Mouse (Mus musculus): ENCODE data around the gene Spryd3. TPM values are rescaled to one million over a fixed set of nuclear protein-coding genes. Genes with fewer than 3 reads are reported as not detected.

Spryd3 gene
- polyA plus RNA-seq, 1 experiment from 2014 or later, result 29.6 TPM

- Histone ChIP-seq H3K4me3 (peak within 1 kb of the TSS; percentile 53), H3K36me3 (peaks cover 27% of the 10 kb centered on the region), H3K9ac (peak within 1 kb of the TSS; percentile 61), H3K4me1 (peaks cover 52% of the 10 kb centered on the region), H3K27ac (peak within 1 kb of the TSS; percentile 32; the same call in 1 of the 2 replicates), H3K4me2 (replicated peaks) (peak within 1 kb of the TSS; percentile 91), H3K27me3 (replicated peaks) (peaks cover 23% of the 10 kb centered on the region), H3K9me3 (no peaks in the 10 kb centered on the region)
- WGBS, result 1% methylated on average over 77 of the region's 82 CpGs
- ATAC-seq (ENCODE audit: low FRiP score, low read depth), result peak; percentile 48
Observed at GRCm38 (mm10) chr15:102100161-102100981, 35.7 kb downstream of the Spryd3 start, which contains the start of gene Tns2. TSS of gene Tns2 (plus strand) at chr15:102100413.

GRCm38 (mm10) chr15:102099771-102100160, 36.3 kb downstream of the Spryd3 start:
- Histone ChIP-seq H3K36me3 (peaks cover 33% of the 10 kb centered on the region), H3K27ac (0 out of 2 replicates have a peak overlapping the region, but pooled peaks have one; percentile 32), H3K9me3 (no peaks in the 10 kb centered on the region), H3K4me2 (replicated peaks) (peak overlapping the region; percentile 91), H3K4me3 (peak overlapping the region; percentile 53), H3K4me1 (peaks cover 52% of the 10 kb centered on the region), H3K27me3 (replicated peaks) (peaks cover 17% of the 10 kb centered on the region), H3K9ac (peak overlapping the region; percentile 61)
- no peak; the same call in 1 of the 2 replicates for ATAC-seq (ENCODE audit: low FRiP score, low read depth)
- 28% methylated on average over 8 of the region's 8 CpGs for WGBS

DNA sequence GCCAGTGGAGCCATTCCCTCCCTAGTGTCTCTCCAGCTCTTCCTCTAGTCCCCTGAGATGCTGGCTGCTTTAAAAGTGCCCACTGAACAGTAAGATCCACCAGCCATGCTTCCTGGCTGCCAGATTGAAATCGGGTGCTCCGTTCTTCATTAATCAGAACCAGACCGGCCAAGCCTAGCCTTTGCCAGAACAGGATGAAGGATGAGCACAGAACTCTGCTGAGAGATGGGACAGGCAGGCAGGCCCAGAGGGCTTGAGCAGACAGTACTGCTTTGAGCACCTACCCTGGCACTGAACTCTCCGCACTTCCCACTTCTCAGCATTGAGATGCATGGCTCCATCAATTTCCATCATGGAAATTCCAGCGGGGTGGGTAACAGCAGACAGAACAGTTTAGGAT, 36.8 kb downstream of the Spryd3 start:
- peaks cover 50% of the 10 kb centered on the region for H3K4me1 ChIP-seq
- no peak overlapping the region for H3K4me3 ChIP-seq
- no peaks in the 10 kb centered on the region for H3K9me3 ChIP-seq
- peaks cover 38% of the 10 kb centered on the region for H3K36me3 ChIP-seq
- H3K4me2 ChIP-seq (replicated peaks), result peak overlapping the region; percentile 91
- H3K27ac ChIP-seq, result no peak overlapping the region
- no peak overlapping the region for H3K9ac ChIP-seq
- H3K27me3 ChIP-seq (replicated peaks), result peaks cover 17% of the 10 kb centered on the region
- WGBS, result 55% methylated on average over 5 of the region's 5 CpGs
- no peak for ATAC-seq (ENCODE audit: low FRiP score, low read depth)

DNA sequence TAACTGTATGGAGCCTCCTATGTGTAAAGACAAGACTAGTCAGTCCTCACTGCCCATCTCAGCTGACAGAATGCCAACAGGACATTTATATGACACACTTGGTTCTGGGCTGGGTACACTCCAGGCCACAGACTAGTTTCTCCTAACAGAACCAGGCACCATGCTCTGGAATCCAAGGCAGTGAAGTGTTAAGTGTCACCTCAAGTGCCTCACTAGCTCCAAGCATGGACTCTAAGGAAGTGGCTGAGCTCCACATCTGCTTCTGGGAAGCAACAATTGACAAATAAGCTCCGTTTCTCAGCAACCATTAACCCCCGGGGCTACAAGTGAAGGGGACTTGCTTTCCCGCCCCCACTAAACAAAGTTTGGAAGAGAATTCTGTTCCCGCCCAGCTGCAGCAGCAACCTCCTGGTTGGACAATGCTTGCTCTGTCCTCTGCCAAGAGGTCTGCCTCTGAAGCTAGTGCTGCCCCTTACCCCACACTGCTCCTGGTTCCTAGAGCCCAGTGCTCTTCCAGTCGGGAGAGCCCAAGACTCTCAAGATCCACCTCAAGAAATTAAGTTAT, 38.0 kb downstream of the Spryd3 start:
- Histone ChIP-seq H3K4me2 (replicated peaks) (no peak overlapping the region), H3K36me3 (peaks cover 50% of the 10 kb centered on the region), H3K27ac (no peak overlapping the region), H3K4me1 (peaks cover 38% of the 10 kb centered on the region), H3K9me3 (no peaks in the 10 kb centered on the region), H3K9ac (no peak overlapping the region), H3K27me3 (replicated peaks) (peaks cover 16% of the 10 kb centered on the region), H3K4me3 (no peak overlapping the region)
- 30% methylated on average over 5 of the region's 5 CpGs for WGBS
- no peak for ATAC-seq (ENCODE audit: low FRiP score, low read depth)

GRCm38 (mm10) chr15:102097147-102097915, 38.7 kb downstream of the Spryd3 start:
- Histone ChIP-seq H3K4me3 (no peak overlapping the region), H3K4me2 (replicated peaks) (no peak overlapping the region), H3K27me3 (replicated peaks) (peaks cover 9% of the 10 kb centered on the region), H3K36me3 (peaks cover 58% of the 10 kb centered on the region), H3K9ac (no peak overlapping the region), H3K27ac (no peak overlapping the region), H3K9me3 (no peaks in the 10 kb centered on the region), H3K4me1 (peaks cover 31% of the 10 kb centered on the region)
- WGBS, result 78% methylated on average over 8 of the region's 8 CpGs
- ATAC-seq (ENCODE audit: low FRiP score, low read depth), result no peak

DNA sequence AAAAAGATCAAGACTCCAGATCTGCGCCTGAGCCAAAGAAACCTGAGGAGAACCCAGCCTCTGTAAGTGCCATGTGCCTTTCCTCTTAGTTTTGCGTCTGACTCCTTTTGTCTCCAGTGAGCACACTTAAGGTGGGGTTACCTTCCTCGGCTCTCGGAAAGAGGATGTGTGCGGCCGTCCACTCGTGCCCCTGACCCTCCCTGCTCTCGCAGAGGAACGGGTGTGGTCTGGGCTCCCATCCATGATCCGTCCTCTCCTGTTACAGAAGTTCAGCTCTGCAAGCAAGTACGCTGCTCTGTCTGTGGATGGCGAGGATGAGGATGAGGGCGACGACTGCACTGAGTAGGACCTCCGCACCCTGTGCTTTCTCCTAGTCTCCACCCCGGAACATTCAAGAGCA, 41.0 kb downstream of the Spryd3 start:
- H3K9ac ChIP-seq, result no peak overlapping the region
- no peak overlapping the region for H3K4me2 ChIP-seq (replicated peaks)
- no peak overlapping the region for H3K27ac ChIP-seq
- no peak overlapping the region for H3K4me3 ChIP-seq
- 89% methylated on average over 16 of the region's 16 CpGs for WGBS
- no peak for ATAC-seq (ENCODE audit: low FRiP score, low read depth)
- H3K4me1 ChIP-seq, result peaks cover 10% of the 10 kb centered on the region
- H3K36me3 ChIP-seq, result peaks cover 81% of the 10 kb centered on the region
- H3K27me3 ChIP-seq (replicated peaks), result no peaks in the 10 kb centered on the region; the same call in 1 of the 2 replicates
- no peaks in the 10 kb centered on the region for H3K9me3 ChIP-seq

DNA sequence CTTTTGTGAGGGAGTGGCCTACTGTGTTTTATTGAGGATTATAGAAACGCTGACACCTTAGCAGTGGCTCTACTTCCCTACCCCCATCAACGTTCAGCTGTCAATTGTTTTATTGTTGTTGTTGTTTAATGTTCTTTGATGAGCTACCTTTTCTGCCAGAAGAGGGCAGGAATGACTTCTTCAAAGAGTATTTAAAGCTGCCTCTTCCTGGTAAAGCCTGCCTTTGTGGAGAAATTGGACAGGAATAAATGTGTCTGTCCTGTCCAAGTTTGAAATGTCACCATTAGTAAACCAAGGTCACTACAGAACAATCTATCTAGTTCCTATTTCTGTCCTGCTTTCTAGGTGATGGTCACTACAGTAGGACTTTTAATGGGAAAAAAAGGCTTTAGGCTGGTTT, 41.9 kb downstream of the Spryd3 start:
- H3K9me3 ChIP-seq, result no peaks in the 10 kb centered on the region
- H3K4me2 ChIP-seq (replicated peaks), result no peak overlapping the region
- peaks cover 89% of the 10 kb centered on the region for H3K36me3 ChIP-seq
- no peak overlapping the region for H3K4me3 ChIP-seq
- peaks cover 3% of the 10 kb centered on the region for H3K4me1 ChIP-seq
- no peak for ATAC-seq (ENCODE audit: low FRiP score, low read depth)
- H3K27ac ChIP-seq, result no peak overlapping the region
- no peak overlapping the region for H3K9ac ChIP-seq
- WGBS, result 20% methylated on average over 2 of the region's 2 CpGs
- no peaks in the 10 kb centered on the region; the same call in 1 of the 2 replicates for H3K27me3 ChIP-seq (replicated peaks)

DNA sequence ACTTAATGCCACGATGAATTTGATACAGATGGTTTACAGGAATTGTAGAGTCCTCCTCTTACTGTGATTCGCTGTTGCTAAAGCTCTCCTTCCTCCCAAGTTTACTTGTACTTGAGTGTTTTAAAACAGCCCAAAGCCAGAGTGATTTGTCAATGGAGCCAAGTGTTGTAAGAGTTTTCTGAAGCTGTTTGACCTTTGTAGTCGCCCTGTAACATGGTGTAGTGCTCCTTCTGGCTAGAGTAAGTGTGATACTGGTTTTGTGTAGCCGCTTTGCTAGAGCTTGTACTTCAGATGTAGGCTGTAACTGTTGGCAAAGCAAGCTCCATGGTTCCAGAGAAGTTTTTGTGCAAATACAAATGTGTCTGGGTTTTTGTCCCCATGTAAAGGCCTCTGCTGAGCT, 43.8 kb downstream of the Spryd3 start:
- H3K4me2 ChIP-seq (replicated peaks), result no peak overlapping the region
- no peak for ATAC-seq (ENCODE audit: low FRiP score, low read depth)
- H3K9ac ChIP-seq, result no peak overlapping the region
- WGBS, result 91% methylated on average over 4 of the region's 4 CpGs
- H3K36me3 ChIP-seq, result peaks cover 98% of the 10 kb centered on the region
- no peak overlapping the region for H3K27ac ChIP-seq
- H3K4me3 ChIP-seq, result no peak overlapping the region
- no peaks in the 10 kb centered on the region for H3K4me1 ChIP-seq
- H3K27me3 ChIP-seq (replicated peaks), result no peaks in the 10 kb centered on the region
- H3K9me3 ChIP-seq, result no peaks in the 10 kb centered on the region

GRCm38 (mm10) chr15:102091688-102092087, 44.3 kb downstream of the Spryd3 start:
- peaks cover 100% of the 10 kb centered on the region for H3K36me3 ChIP-seq
- H3K9ac ChIP-seq, result no peak overlapping the region
- no peak overlapping the region for H3K27ac ChIP-seq
- H3K4me1 ChIP-seq, result no peaks in the 10 kb centered on the region
- 91% methylated on average over 1 of the region's 1 CpGs for WGBS
- ATAC-seq (ENCODE audit: low FRiP score, low read depth), result no peak
- no peak overlapping the region for H3K4me3 ChIP-seq
- H3K27me3 ChIP-seq (replicated peaks), result no peaks in the 10 kb centered on the region
- H3K9me3 ChIP-seq, result no peaks in the 10 kb centered on the region
- H3K4me2 ChIP-seq (replicated peaks), result no peak overlapping the region

DNA sequence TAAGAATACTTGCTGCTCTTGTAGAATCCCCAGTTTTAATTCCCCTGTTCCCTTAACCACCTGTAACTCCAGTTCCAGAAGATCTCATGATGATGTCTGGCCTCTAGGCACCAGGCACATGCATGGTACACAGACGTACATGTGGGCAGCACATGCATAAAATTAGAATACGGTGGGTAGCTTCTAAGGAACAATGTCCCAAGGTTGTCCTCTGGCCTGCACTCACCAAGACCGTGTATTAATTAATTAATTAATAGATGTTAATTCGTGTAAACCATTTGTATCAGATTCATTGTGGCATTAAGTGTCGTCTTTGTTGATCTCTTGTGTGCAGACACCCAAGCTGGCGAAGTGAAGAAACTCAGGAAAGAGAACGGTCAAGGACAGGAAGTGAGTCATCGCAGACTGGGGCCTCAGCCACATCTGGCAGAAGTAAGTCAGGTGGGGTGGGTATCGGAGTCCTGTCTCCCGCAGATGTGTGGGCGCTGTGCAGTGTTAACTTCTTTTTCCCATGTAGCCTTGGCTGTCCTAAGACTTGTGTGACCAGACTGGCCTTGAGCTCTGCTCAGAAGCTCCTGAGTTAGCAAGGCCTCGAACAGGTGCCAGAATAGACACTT, 44.9 kb downstream of the Spryd3 start:
- Histone ChIP-seq H3K36me3 (peaks cover 99% of the 10 kb centered on the region), H3K27ac (no peak overlapping the region), H3K27me3 (replicated peaks) (no peaks in the 10 kb centered on the region), H3K4me3 (no peak overlapping the region), H3K4me2 (replicated peaks) (no peak overlapping the region), H3K4me1 (no peaks in the 10 kb centered on the region), H3K9ac (no peak overlapping the region), H3K9me3 (no peaks in the 10 kb centered on the region)
- 88% methylated on average over 12 of the region's 12 CpGs for WGBS
- ATAC-seq (ENCODE audit: low FRiP score, low read depth), result no peak

DNA sequence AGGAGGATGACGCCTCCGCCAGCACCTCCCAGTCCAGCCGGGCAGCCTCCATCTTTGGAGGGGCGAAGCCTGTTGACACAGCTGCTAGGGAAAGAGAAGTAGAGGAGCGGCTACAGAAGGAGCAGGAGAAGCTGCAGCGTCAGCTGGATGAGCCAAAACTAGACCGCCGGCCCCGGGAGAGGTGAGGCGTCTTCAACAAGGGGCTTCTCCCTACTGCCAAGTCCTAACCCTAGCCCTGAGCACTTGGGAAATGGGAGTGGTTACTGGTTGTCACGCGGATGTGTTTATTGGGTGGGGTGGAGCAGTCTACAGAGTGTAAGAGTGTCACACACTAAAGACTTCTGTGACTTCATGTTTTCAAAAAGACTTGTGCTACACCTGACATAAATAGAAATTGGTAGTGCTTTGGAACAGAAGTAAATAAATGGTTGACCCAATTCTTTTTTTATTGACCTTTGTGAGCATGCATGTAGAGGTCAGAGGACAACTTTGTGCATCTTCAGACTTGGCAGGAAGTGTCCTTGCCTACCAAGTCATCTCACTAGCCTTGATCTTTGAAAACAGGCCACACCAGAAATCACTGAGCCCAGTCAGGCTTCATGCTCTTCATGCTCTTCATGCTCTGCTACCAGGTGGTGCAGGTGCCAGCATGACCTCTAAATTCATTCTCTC, 46.0 kb downstream of the Spryd3 start:
- no peak for ATAC-seq (ENCODE audit: low FRiP score, low read depth)
- Histone ChIP-seq H3K4me2 (replicated peaks) (no peak overlapping the region), H3K4me3 (no peak overlapping the region), H3K4me1 (no peaks in the 10 kb centered on the region), H3K36me3 (peaks cover 98% of the 10 kb centered on the region), H3K9ac (no peak overlapping the region), H3K27me3 (replicated peaks) (no peaks in the 10 kb centered on the region), H3K27ac (no peak overlapping the region), H3K9me3 (no peaks in the 10 kb centered on the region)
- 77% methylated on average over 12 of the region's 12 CpGs for WGBS
